Mouse (Mus musculus) myocyte (in vitro differentiated cells): ENCODE data around the gene Rela.

Experiments used
- MAX ChIP-seq: IDR thresholded peaks from one replicate; pipeline ENCODE4 v1.6.1; 2011; ENCODE audit warnings: low read depth, mild to moderate bottlenecking, control low read depth
- MYOD1 ChIP-seq, 3 experiments: IDR thresholded peaks; one replicate each; pipeline ENCODE4 v1.6.1; 2011; ENCODE audit warnings: control low read depth in 2 of 3, low read depth in 2 of 3, mild to moderate bottlenecking in 2 of 3, moderate library complexity in 1 of 3; ENCODE audit not compliant: insufficient read length in 2 of 3, control insufficient read depth in 1 of 3

DNA sequence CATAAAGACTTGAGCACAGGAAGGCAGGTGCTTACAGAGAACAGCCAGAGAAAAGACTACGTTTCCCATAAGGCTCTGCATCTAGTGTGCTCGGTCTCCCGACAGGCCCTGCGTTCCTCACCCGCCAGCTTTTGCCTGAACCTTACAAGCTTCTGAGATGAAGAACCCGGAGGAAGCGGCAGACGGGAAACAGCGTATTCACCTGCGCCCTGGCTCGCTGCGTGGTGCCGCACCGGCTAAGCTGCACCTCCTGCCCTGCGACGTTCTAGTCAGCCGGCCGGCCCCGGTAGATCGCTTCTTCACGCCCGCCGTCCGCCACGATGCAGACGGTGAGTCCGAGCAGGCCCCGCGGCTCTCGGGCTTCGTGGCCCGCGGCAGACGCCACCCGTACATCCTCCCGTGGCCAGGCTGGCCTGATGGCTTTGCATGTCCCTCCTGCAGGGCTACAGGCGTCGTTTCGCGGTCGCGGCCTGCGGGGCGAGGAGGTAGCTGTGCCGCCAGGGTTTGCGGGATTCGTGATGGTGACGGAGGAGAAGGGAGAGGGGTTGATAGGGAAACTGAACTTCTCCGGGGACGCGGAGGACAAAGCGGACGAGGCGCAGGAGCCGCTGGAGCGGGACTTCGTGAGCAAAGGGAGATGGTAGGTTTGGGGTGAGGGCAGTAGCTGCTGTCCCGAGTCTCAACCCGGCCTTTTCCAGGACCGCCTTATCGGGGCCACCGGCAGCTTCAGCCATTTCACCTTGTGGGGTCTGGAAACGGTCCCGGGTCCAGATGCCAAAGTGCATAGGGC, 35.3 kb upstream of the Rela start, which contains the start of gene Rnaseh2c:
- TF ChIP-seq MYOD1 (IDR thresholded peaks at IDR 0.05; ENCODE audit: control insufficient read depth in 1 of 3, insufficient read length in 2 of 3, low read depth in 2 of 3) (peak in 1 of 3 experiments; percentile 5), MAX (no peak)
